Mouse (Mus musculus): ENCODE measurements at regions not wholly inside any gene's neighbourhood (a gene's known extent, or its start where the extent isn't known, plus 50 kb on each side); places are given as distances from the start of the nearest gene placed in this dataset.

DNA sequence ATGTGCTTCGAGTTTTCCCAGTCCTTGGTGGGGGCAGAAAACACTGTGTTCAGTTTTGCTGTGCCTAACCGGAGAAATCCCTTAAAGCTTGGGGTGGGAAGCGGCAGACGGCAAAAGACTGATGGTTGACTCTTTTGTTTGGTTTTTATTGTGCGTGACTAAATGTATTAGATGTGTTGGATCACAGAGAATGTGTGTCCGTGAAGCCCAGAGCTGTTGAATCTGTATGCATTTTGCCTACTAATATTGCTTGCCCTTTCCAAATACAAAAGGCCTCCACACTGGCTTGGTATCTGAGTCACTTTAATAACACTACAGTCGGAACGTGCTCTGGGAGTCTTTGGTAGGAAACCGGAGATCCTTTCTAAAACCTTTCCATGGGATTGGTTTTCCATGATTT lies 147.8 kb downstream of the Gm19935 start:
- H3K36me3 ChIP-seq (ENCODE audit: control insufficient read depth, insufficient read depth, low read length, poor library complexity, severe bottlenecking) = no peaks in the 10 kb centered on the region
- no peaks in the 10 kb centered on the region for H3K27me3 ChIP-seq (ENCODE audit: control insufficient read depth, insufficient read depth, low read length, poor library complexity, severe bottlenecking)
- DNase-seq (ENCODE audit: low read depth, low spot score) = no peak

DNA sequence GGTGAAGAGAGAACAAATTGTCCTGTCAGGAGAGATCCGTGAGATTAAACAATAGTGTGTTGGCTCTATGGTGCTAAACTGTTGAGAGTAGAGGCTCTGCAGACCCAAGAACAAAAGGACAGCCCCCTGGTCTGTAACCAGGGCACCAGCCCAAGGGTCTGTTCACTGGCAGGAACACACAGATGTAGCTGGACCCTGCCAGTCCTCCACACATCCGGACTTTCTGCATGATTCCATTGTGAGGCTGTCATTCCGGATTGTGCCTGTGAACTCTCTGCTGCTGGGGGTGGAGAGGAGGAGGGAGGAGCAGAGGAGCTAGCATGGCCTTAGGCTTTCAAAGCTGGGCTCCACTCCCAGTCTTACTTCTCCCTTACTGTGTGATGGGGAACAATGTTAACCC lies 158.1 kb downstream of the Gm19935 start:
- H3K27me3 ChIP-seq (ENCODE audit: control insufficient read depth, insufficient read depth, low read length, poor library complexity, severe bottlenecking) = no peaks in the 10 kb centered on the region
- no peaks in the 10 kb centered on the region for H3K36me3 ChIP-seq (ENCODE audit: control insufficient read depth, insufficient read depth, low read length, poor library complexity, severe bottlenecking)
- no peak for DNase-seq (ENCODE audit: low read depth, low spot score)

DNA sequence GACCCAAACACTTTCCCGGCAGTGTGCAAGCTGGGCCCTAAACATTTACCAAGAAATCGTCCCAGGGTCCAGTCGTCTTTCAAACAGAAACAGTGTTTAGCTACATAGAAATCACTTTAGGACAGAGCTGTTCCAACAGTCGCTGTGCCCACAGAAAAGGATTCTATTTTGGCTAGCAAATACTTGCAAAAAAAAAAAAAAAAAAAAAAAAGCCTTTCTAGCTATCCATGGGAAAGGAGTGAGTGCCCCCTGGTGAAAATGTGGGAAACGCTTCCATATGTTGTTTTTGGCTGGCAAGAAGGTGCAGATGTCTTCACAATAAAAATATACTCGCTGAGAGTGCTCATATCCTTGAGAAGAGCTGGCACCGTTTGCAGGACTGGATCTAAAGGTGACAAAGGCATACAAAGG lies 159.5 kb downstream of the Gm19935 start:
- no peak for DNase-seq (ENCODE audit: low read depth, low spot score)
- Histone ChIP-seq H3K36me3 (ENCODE audit: control insufficient read depth, insufficient read depth, low read length, poor library complexity, severe bottlenecking) (no peaks in the 10 kb centered on the region), H3K27me3 (ENCODE audit: control insufficient read depth, insufficient read depth, low read length, poor library complexity, severe bottlenecking) (no peaks in the 10 kb centered on the region)

DNA sequence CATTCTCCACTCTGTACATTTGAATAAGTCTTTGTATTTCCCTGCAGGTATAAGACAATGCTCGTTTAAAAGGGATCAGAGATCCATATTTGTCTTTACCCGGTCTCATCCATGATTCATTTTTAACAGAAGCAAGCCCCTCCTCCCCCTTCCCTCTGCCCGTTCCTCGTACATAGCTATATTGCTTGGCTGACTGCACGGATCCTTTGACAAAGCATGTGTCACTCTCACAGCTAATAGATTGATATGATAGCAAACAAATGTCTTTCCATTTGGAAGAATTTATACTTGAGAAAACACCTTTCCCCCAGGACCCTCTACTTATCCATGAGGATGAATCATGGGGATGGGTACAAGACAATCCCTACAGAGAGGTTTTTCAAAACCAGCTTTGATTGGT lies 160.1 kb downstream of the Gm19935 start:
- Histone ChIP-seq H3K36me3 (ENCODE audit: control insufficient read depth, insufficient read depth, low read length, poor library complexity, severe bottlenecking) (no peaks in the 10 kb centered on the region), H3K27me3 (ENCODE audit: control insufficient read depth, insufficient read depth, low read length, poor library complexity, severe bottlenecking) (no peaks in the 10 kb centered on the region)
- DNase-seq (ENCODE audit: low read depth, low spot score) = no peak

DNA sequence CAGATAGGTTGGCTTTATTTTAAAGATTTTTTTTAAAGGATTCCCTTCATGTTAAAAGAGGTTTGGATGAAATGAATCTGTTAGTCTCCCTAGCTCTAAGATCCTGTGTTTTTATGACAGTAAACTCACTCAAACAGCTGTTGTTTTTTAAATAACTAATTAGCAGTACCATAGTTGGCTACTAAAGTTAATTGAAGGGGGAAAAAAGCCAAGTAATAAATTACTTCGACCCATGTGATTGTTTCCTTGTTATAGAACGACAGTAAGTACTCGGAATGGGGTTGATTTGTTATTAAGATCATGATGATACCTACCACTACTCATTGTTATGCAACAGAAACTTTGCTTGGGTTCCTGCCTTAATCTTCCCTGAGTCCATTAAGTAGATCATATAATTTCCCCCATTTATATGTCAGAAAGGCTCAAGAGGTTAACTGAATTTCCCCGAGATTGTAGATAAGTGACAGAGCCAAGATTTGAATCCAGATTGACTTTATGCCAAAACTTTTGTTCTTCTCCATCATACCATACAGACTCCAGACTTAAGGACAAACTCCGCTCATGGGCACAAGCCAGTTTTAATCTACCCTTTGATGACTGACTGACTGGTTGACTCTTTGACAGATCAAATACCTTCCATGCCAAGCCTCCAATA lies 160.6 kb downstream of the Gm19935 start:
- Histone ChIP-seq H3K36me3 (ENCODE audit: control insufficient read depth, insufficient read depth, low read length, poor library complexity, severe bottlenecking) (no peaks in the 10 kb centered on the region), H3K27me3 (ENCODE audit: control insufficient read depth, insufficient read depth, low read length, poor library complexity, severe bottlenecking) (no peaks in the 10 kb centered on the region)
- no peak for DNase-seq (ENCODE audit: low read depth, low spot score)

DNA sequence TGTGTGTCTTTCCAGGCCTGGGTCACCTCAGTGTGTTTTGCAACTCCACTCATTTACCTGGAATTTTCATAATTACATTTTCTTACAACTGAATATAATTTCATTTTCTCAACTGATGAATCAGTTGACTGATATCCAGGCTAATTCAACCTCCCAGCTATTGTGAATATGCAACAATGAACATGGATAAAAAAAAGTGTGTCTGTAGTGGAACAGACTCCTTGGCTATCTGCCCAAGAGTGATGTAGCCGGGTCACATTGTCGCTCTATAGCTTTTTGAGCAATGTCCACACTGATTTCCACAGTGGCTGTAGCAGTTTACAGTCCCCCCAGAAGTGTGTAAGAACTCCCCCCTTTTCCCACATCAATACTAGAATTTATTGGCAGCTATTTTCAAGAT lies 162.4 kb downstream of the Gm19935 start:
- H3K36me3 ChIP-seq (ENCODE audit: control insufficient read depth, insufficient read depth, low read length, poor library complexity, severe bottlenecking) = no peaks in the 10 kb centered on the region
- H3K27me3 ChIP-seq (ENCODE audit: control insufficient read depth, insufficient read depth, low read length, poor library complexity, severe bottlenecking) = no peaks in the 10 kb centered on the region
- no peak for DNase-seq (ENCODE audit: low read depth, low spot score)

DNA sequence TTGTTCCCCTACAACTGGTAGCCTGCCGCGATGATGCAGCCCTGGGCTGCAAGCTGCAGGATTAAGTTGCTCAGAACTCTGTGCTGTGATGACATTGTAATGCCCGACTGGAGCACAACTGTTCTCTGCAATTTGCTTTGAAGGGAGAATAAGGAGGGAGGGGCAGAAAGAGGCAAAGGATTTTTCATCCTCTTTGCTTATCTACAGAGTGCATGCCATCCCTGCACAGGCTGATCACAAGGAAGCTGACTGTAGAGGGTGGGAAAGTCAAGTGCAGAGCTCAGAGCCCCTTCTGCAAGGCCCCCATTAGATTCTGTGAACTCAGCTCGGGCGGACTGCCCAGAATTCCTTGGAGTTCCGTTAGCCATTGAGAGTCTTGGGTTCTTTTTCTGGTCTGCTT lies 174.8 kb downstream of the Gm19935 start:
- Histone ChIP-seq H3K27me3 (ENCODE audit: control insufficient read depth, insufficient read depth, low read length, poor library complexity, severe bottlenecking) (no peaks in the 10 kb centered on the region), H3K36me3 (ENCODE audit: control insufficient read depth, insufficient read depth, low read length, poor library complexity, severe bottlenecking) (no peaks in the 10 kb centered on the region)
- no peak for DNase-seq (ENCODE audit: low read depth, low spot score)

DNA sequence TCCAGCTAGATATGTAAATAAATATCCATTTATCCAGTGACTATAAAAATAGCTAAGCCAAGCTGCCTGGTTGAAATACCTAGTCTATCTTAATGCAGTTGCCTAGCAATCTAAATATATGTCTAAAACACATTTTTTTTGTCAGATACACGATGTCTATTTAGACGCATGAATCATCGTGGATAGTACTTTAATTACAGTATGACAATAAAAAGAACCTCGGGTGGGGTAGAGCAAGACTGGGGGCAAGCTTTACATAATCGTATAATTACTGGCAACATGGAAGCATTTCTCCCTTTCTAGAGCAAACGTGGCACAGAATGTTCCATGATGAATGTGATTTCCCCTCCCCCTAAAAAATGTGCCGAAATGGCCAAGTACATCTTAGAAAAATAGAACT lies 180.4 kb downstream of the Gm19935 start:
- Histone ChIP-seq H3K27me3 (ENCODE audit: control insufficient read depth, insufficient read depth, low read length, poor library complexity, severe bottlenecking) (no peaks in the 10 kb centered on the region), H3K36me3 (ENCODE audit: control insufficient read depth, insufficient read depth, low read length, poor library complexity, severe bottlenecking) (no peaks in the 10 kb centered on the region)
- DNase-seq (ENCODE audit: low read depth, low spot score) = no peak

DNA sequence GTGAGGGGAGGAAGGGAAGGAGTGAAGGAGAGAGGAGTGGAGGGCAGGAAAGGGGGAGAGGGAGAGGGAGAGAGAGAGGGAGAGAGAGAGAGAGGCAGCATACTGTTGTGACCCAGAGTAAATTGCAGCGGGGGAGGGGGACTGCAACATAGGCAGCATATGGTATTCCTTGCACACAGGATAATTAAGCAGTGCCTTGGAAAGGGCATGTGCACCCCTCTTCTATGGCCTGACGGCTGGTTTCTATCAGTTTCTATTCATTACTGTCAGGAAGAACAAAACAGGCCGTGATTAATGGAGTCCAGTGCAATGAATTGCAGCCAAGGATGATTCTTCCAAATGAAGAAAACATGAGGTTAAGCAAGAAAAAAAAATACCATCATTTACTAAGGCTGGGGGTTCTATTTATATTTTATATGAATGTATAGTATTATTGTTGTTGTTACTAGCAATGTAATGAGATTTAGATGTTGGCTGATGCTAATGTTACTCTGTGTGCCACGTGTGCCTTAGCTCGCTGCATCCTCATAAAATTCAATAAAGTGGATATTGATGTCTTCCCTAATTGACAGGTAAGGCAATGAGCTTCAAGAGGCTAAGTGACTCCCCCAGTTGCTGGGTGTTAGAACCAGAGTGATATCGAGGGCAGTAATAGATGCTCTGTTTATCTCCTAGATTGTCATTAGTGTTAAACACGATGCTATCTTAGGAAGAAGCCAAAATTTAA lies 181.3 kb downstream of the Gm19935 start:
- Histone ChIP-seq H3K36me3 (ENCODE audit: control insufficient read depth, insufficient read depth, low read length, poor library complexity, severe bottlenecking) (no peaks in the 10 kb centered on the region), H3K27me3 (ENCODE audit: control insufficient read depth, insufficient read depth, low read length, poor library complexity, severe bottlenecking) (no peaks in the 10 kb centered on the region)
- DNase-seq (ENCODE audit: low read depth, low spot score) = no peak

DNA sequence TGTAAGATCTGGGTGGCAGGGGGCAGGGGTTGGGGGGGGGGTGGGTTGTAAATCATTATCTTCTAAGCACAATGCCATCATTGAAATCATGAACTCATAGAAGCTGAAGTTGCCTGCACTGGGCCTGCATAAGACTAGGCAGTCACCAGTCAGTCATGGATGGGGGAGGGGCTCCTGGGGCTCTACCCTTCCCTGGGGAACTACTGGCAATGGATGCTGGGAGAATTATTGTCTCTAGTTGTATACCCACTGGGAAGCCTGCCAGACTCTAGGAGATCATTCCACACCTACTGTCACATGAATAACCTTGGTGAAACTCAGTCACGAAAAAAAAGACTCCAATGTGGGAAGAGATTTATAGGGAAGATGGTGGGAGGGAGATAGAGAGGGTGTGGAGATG lies 186.4 kb downstream of the Gm19935 start:
- no peak for DNase-seq (ENCODE audit: low read depth, low spot score)
- Histone ChIP-seq H3K36me3 (ENCODE audit: control insufficient read depth, insufficient read depth, low read length, poor library complexity, severe bottlenecking) (no peaks in the 10 kb centered on the region), H3K27me3 (ENCODE audit: control insufficient read depth, insufficient read depth, low read length, poor library complexity, severe bottlenecking) (no peaks in the 10 kb centered on the region)

DNA sequence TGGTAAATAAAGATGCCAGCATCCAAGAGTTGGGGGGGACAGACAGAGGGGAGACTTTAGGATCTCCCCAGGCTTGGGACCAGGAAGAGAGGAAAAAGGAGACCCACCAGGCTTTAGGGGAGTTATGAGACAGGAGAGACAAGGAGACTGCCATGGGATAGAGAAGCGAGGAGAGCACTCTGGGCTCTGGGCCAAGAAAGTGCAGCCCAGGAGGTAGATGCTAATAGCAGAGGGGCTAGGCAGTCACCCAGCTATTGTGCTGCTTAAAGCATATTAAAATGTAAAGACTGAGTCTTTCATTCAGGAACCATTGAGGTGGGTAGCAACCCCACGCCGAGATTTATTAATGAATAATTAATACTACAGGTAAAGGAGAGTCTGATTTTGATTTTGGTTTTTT lies 208.8 kb downstream of the Gm19935 start:
- no peak for DNase-seq (ENCODE audit: low read depth, low spot score)
- Histone ChIP-seq H3K27me3 (ENCODE audit: control insufficient read depth, insufficient read depth, low read length, poor library complexity, severe bottlenecking) (no peaks in the 10 kb centered on the region), H3K36me3 (ENCODE audit: control insufficient read depth, insufficient read depth, low read length, poor library complexity, severe bottlenecking) (no peaks in the 10 kb centered on the region)

DNA sequence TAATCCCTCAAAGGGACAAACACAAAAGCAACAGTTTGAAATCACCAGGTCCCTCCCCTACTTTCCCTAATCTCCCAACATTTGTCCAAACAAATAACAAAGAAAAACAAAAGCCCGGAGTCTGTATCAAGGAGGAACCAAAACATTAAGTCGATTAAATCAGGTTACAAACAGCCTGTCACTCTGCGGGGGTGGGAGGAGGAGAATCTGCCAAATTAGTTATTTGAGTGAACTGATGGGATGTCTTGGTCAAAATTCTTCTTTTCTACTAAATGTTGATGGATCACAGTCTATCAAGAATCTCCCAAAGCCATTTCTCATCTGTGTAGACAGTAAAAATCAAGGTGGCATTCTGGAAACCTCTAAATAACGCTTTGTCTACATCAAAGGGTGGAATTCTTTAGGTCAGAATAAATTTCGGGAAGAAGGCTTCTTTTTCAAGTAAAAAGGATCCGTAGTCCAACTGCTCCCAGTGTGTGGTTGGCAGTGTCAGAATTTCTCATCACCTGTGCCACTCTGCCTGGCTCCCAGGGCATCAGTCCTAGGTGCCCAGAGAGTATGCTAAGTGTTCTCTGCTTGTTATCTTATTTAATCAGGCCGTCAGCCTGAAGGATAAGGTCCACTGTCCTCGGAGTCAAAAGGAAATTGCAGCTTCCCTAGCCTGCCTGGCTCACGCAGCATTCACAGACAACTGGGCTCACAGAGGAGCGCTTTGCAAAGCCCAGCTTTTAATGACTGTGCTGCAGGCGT lies 216.1 kb downstream of the Gm19935 start:
- Histone ChIP-seq H3K27me3 (ENCODE audit: control insufficient read depth, insufficient read depth, low read length, poor library complexity, severe bottlenecking) (no peaks in the 10 kb centered on the region), H3K36me3 (ENCODE audit: control insufficient read depth, insufficient read depth, low read length, poor library complexity, severe bottlenecking) (no peaks in the 10 kb centered on the region)
- DNase-seq (ENCODE audit: low read depth, low spot score) = no peak

DNA sequence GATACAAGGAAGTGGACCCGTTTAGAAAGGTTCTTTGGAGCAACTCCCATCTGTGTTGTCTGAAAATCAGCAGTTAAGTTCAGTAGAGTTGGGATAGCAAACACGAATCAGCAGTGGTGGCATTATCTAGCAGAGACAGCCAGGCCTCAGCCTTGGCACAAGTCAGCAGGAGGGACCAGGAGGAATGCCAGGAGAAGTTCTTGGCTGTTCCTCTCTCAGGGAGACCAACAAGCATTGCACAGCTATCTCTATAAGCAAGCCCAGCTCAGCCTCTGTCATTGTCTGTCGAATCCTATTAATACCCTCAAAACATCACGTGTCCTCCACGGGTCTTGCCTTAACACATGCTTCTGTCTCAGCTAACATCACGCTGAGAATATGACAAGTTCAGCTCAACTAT lies 219.8 kb downstream of the Gm19935 start:
- no peak for DNase-seq (ENCODE audit: low read depth, low spot score)
- H3K36me3 ChIP-seq (ENCODE audit: control insufficient read depth, insufficient read depth, low read length, poor library complexity, severe bottlenecking) = no peaks in the 10 kb centered on the region
- no peaks in the 10 kb centered on the region for H3K27me3 ChIP-seq (ENCODE audit: control insufficient read depth, insufficient read depth, low read length, poor library complexity, severe bottlenecking)

DNA sequence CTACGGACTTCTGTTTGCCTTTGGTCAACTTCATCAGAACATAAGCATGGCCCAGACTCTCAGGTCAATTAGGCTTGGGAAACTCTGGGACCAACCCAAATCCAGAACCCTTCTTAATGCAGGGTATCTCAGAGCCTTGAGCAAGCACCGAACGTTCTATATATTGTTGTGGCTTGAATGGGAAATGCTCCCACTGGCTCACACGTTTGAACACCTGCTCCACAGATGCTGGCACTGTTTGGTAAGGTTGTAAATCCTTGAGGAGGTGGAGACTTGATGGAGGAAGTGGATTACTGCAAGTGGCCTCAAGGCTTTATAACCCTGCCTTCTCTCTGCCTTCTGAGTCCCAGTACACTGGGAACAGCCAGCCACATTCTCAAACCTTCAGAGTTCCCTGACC lies 231.3 kb upstream of the Tox3 start:
- no peak for DNase-seq (ENCODE audit: low read depth, low spot score)
- no peaks in the 10 kb centered on the region for H3K27me3 ChIP-seq (ENCODE audit: control insufficient read depth, insufficient read depth, low read length, poor library complexity, severe bottlenecking)
- H3K36me3 ChIP-seq (ENCODE audit: control insufficient read depth, insufficient read depth, low read length, poor library complexity, severe bottlenecking) = no peaks in the 10 kb centered on the region

DNA sequence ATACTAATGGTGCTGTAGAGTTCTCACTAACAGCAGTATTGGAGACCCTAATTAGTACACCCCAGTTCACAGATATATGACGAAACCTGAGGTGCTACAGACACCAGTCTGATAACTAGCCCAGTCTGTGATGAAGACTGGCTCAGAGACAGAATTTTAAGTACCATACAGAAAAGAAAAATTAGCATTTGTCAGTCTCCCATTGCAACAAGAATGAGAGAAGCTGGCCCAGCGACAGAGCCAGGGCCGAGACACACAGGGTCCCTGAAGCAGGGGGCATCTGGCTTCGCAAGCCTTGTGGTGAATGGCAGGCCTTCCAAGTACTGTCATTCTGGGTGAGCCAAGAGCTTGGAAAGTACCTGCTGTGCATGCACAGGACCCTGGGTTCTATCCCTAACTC lies 228.8 kb upstream of the Tox3 start:
- Histone ChIP-seq H3K36me3 (ENCODE audit: control insufficient read depth, insufficient read depth, low read length, poor library complexity, severe bottlenecking) (no peaks in the 10 kb centered on the region), H3K27me3 (ENCODE audit: control insufficient read depth, insufficient read depth, low read length, poor library complexity, severe bottlenecking) (no peaks in the 10 kb centered on the region)
- no peak for DNase-seq (ENCODE audit: low read depth, low spot score)
